Mouse (Mus musculus): ENCODE data around the gene 1700025G04Rik.

DNA sequence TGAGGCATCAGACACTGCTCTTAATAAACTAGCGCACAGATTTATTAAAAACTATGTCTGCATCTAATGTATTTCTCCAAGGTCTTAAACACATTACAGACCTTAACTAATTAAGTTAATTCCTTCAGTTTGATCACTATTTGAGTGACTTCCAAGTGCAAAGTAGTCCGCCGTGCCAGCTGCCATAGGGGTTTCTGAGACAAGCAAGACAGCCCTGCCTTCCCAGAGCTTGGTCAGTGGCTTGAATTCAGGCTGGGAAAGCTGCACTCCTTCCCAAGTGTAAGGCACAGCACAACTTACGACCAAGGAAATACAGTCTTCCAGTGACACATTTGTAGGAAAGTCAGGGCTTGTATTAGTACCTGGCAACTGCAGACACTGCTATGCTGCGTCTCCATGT lies 4.4 kb downstream of the 1700025G04Rik start:
- no peak for TF ChIP-seq CTCF (IDR thresholded peaks at IDR 0.05)
- no peak for TF ChIP-seq EP300 (IDR thresholded peaks at IDR 0.05)

All from lung, postnatal 0 days (tissue).